Mouse (Mus musculus): Measurements from ENCODE around the gene Tmem267.
"Not testable (repeated sequence)": the region's sequence is repeated elsewhere in the genome, so short reads cannot be mapped to it uniquely, and the experiment has no call there.

GRCm38 (mm10) chr13:119600166-119600565, 112.3 kb downstream of the Tmem267 start:
- not testable (repeated sequence) for TF ChIP-seq GATA1, TAL1 (IDR thresholded peaks at IDR 0.05; ENCODE audit: low read length)
